Mouse (Mus musculus): Measurements from ENCODE around the gene Atp8a1. TPM values are rescaled to one million over a fixed set of nuclear protein-coding genes. Genes with fewer than 3 reads are reported as not detected.

The Atp8a1 gene
- polyA plus RNA-seq, 1 experiment: 20.6 TPM

DNA sequence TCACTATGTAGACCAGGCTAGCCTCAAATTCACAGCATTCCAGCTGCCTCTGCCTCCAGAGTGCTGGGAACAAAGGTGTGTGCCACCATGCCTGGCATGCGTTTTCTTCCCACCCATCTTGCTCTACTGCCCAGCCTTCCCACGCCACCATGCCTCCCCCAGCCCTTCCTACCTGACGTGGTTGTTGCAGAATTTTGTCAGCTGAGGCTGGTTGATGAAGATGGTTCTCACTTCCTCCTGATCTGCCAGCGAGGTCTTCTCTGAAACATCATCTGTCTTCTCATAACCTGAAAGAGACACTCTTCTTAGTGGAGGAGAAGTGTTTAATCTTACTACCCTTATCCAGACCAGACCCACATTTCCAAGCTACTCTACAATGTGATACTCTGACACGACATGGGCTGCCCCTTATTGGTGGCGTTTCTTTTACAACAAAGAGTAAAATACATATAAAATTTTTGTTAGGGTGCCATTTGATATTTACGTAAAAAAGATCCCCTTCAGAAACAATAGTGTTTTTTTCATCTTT, 32.7 kb downstream of the Atp8a1 start:
- Histone ChIP-seq H3K27ac (ENCODE audit: insufficient read depth, low read length) (no peak overlapping the region), H3K36me3 (ENCODE audit: control insufficient read depth, insufficient read depth, low read length, poor library complexity, severe bottlenecking) (no peaks in the 10 kb centered on the region), H3K4me3 (ENCODE audit: low read depth, low read length) (no peak overlapping the region), H3K9ac (ENCODE audit: low read depth, poor library complexity, severe bottlenecking) (no peak overlapping the region), H3K27me3 (ENCODE audit: control insufficient read depth, insufficient read depth, low read length, poor library complexity, severe bottlenecking) (no peaks in the 10 kb centered on the region), H3K9me3 (replicated peaks; ENCODE audit: control insufficient read depth, insufficient read depth, low read length, poor library complexity, severe bottlenecking) (no peaks in the 10 kb centered on the region), H3K4me1 (ENCODE audit: control insufficient read depth, insufficient read depth, low read length) (no peaks in the 10 kb centered on the region)
- no peak for TF ChIP-seq POLR2A (IDR thresholded peaks at IDR 0.05; ENCODE audit: insufficient read depth, low read length)
- TF ChIP-seq CTCF (IDR thresholded peaks at IDR 0.05; ENCODE audit: low read depth, low read length): no peak
- TF ChIP-seq EP300 (IDR thresholded peaks at IDR 0.05; ENCODE audit: insufficient read depth, low read depth, low read length): no peak

DNA sequence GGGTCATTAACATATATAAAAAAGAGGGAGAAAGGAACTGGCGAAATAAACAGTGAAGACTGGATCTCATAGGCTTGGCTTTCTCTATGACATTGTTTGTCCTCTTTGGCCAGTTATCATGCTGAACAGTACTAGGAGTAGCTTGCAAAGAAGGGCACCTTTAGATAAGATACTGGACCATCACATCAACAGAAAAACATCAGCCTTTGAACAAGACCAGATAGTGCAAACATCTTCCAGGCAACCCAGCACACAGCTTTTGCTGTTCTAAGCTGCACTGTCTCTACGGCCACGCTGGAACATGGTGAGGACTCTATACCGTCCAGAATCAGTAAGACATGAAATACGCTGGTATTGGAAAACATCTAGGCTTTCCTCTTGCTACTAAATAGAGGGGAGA, 33.9 kb downstream of the Atp8a1 start:
- Histone ChIP-seq H3K9me3 (replicated peaks; ENCODE audit: control insufficient read depth, insufficient read depth, low read length, poor library complexity, severe bottlenecking) (no peaks in the 10 kb centered on the region), H3K4me1 (ENCODE audit: control insufficient read depth, insufficient read depth, low read length) (no peaks in the 10 kb centered on the region)
- TF ChIP-seq CTCF (IDR thresholded peaks at IDR 0.05; ENCODE audit: low read depth, low read length) (no peak), EP300 (IDR thresholded peaks at IDR 0.05; ENCODE audit: insufficient read depth, low read depth, low read length) (no peak), POLR2A (IDR thresholded peaks at IDR 0.05; ENCODE audit: insufficient read depth, low read length) (no peak)

DNA sequence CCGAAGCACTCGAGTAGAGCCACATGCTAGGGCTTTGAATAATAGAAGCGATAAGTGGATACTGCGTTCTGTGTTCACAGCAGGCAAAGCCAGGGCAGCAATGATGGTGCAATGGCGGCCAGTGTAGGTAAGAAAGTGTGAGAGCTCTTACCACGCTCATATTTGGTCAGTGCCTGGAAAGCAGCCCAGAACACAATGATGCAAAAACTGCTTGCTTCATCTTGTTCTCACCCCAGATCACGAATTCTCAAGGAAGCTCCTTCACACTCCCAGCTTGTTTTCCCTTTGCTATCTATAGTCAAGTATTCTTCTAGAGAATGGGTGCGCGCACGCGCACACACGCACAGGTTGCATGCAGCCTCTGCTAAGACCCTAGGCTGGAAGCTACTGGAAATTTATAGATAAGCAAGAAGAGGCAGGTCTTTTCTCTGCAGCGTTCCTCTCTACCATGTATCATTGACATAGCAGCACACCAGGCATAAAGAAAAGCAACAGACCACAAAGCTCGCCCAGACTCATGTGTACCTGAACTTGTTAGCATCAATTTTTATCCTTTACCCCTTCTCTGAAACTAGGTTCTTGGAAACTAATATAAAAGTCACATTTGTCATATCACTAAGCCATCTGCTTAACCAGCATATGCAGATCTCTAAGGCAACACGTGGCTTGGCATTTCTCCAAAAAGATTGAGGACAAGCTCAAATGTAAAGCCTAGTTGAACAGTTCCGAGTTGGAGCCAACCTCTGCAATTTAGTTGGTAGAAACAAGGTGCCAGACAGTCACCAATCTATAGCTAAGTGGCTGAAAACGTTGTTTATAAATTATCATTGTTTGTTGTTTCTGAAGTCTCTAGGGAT, 44.8 kb downstream of the Atp8a1 start:
- Histone ChIP-seq H3K27me3 (ENCODE audit: control insufficient read depth, insufficient read depth, low read length, poor library complexity, severe bottlenecking) (no peaks in the 10 kb centered on the region), H3K4me3 (ENCODE audit: low read depth, low read length) (no peak overlapping the region), H3K36me3 (ENCODE audit: control insufficient read depth, insufficient read depth, low read length, poor library complexity, severe bottlenecking) (no peaks in the 10 kb centered on the region), H3K9ac (ENCODE audit: low read depth, poor library complexity, severe bottlenecking) (no peak overlapping the region), H3K9me3 (replicated peaks; ENCODE audit: control insufficient read depth, insufficient read depth, low read length, poor library complexity, severe bottlenecking) (no peaks in the 10 kb centered on the region), H3K27ac (ENCODE audit: insufficient read depth, low read length) (no peak overlapping the region), H3K4me1 (ENCODE audit: control insufficient read depth, insufficient read depth, low read length) (peaks cover 2% of the 10 kb centered on the region)
- TF ChIP-seq EP300 (IDR thresholded peaks at IDR 0.05; ENCODE audit: insufficient read depth, low read depth, low read length): no peak
- no peak for TF ChIP-seq CTCF (IDR thresholded peaks at IDR 0.05; ENCODE audit: low read depth, low read length)
- no peak for TF ChIP-seq POLR2A (IDR thresholded peaks at IDR 0.05; ENCODE audit: insufficient read depth, low read length)

More for the DNA sequence above, 33.9 kb downstream of the Atp8a1 start:
- Histone ChIP-seq H3K27me3 (ENCODE audit: control insufficient read depth, insufficient read depth, low read length, poor library complexity, severe bottlenecking) (no peaks in the 10 kb centered on the region), H3K4me3 (ENCODE audit: low read depth, low read length) (no peak overlapping the region), H3K27ac (ENCODE audit: insufficient read depth, low read length) (no peak overlapping the region), H3K36me3 (ENCODE audit: control insufficient read depth, insufficient read depth, low read length, poor library complexity, severe bottlenecking) (no peaks in the 10 kb centered on the region), H3K9ac (ENCODE audit: low read depth, poor library complexity, severe bottlenecking) (no peak overlapping the region)

GRCm38 (mm10) chr5:67800801-67801200, 46.4 kb downstream of the Atp8a1 start:
- Histone ChIP-seq H3K27ac (ENCODE audit: insufficient read depth, low read length) (no peak overlapping the region), H3K4me1 (ENCODE audit: control insufficient read depth, insufficient read depth, low read length) (peaks cover 2% of the 10 kb centered on the region), H3K4me3 (ENCODE audit: low read depth, low read length) (no peak overlapping the region), H3K9me3 (replicated peaks; ENCODE audit: control insufficient read depth, insufficient read depth, low read length, poor library complexity, severe bottlenecking) (no peaks in the 10 kb centered on the region), H3K36me3 (ENCODE audit: control insufficient read depth, insufficient read depth, low read length, poor library complexity, severe bottlenecking) (no peaks in the 10 kb centered on the region), H3K9ac (ENCODE audit: low read depth, poor library complexity, severe bottlenecking) (no peak overlapping the region), H3K27me3 (ENCODE audit: control insufficient read depth, insufficient read depth, low read length, poor library complexity, severe bottlenecking) (no peaks in the 10 kb centered on the region)
- TF ChIP-seq EP300 (IDR thresholded peaks at IDR 0.05; ENCODE audit: insufficient read depth, low read depth, low read length) (no peak), POLR2A (IDR thresholded peaks at IDR 0.05; ENCODE audit: insufficient read depth, low read length) (no peak), CTCF (IDR thresholded peaks at IDR 0.05; ENCODE audit: low read depth, low read length) (no peak)

GRCm38 (mm10) chr5:67799785-67800184, 47.4 kb downstream of the Atp8a1 start:
- no peaks in the 10 kb centered on the region for H3K9me3 ChIP-seq (replicated peaks; ENCODE audit: control insufficient read depth, insufficient read depth, low read length, poor library complexity, severe bottlenecking)
- peaks cover 2% of the 10 kb centered on the region for H3K4me1 ChIP-seq (ENCODE audit: control insufficient read depth, insufficient read depth, low read length)
- TF ChIP-seq EP300 (IDR thresholded peaks at IDR 0.05; ENCODE audit: insufficient read depth, low read depth, low read length): 0 out of 2 replicates have a peak, but pooled peaks have one; percentile 60
- TF ChIP-seq POLR2A (IDR thresholded peaks at IDR 0.05; ENCODE audit: insufficient read depth, low read length): no peak
- TF ChIP-seq CTCF (IDR thresholded peaks at IDR 0.05; ENCODE audit: low read depth, low read length): no peak
- no peak overlapping the region for H3K4me3 ChIP-seq (ENCODE audit: low read depth, low read length)
- no peaks in the 10 kb centered on the region for H3K36me3 ChIP-seq (ENCODE audit: control insufficient read depth, insufficient read depth, low read length, poor library complexity, severe bottlenecking)
- H3K27ac ChIP-seq (ENCODE audit: insufficient read depth, low read length): no peak overlapping the region
- no peak overlapping the region for H3K9ac ChIP-seq (ENCODE audit: low read depth, poor library complexity, severe bottlenecking)
- no peaks in the 10 kb centered on the region for H3K27me3 ChIP-seq (ENCODE audit: control insufficient read depth, insufficient read depth, low read length, poor library complexity, severe bottlenecking)

DNA sequence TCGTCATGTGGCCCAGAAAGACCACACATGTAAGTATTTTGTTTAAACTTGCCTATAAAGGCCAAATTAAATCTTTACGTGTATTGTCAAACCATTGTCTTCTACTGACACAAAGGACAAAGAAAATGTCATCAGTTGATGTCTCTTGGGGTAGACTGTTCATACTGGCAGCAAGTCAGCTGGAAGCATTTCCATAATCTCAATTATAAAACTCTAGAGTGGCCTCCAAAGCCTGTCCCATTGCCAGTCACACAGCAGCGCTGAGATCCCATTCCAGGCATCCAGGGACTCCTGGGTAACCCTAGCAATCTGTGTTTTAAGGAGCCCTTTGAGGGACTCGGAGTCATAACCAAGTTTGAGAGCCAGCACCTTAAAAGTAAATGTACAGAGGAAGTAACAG, 48.9 kb downstream of the Atp8a1 start:
- no peak overlapping the region for H3K4me3 ChIP-seq (ENCODE audit: low read depth, low read length)
- H3K4me1 ChIP-seq (ENCODE audit: control insufficient read depth, insufficient read depth, low read length): peaks cover 2% of the 10 kb centered on the region
- H3K9me3 ChIP-seq (replicated peaks; ENCODE audit: control insufficient read depth, insufficient read depth, low read length, poor library complexity, severe bottlenecking): no peaks in the 10 kb centered on the region
- no peaks in the 10 kb centered on the region for H3K36me3 ChIP-seq (ENCODE audit: control insufficient read depth, insufficient read depth, low read length, poor library complexity, severe bottlenecking)
- H3K27me3 ChIP-seq (ENCODE audit: control insufficient read depth, insufficient read depth, low read length, poor library complexity, severe bottlenecking): no peaks in the 10 kb centered on the region
- no peak for TF ChIP-seq CTCF (IDR thresholded peaks at IDR 0.05; ENCODE audit: low read depth, low read length)
- no peak for TF ChIP-seq EP300 (IDR thresholded peaks at IDR 0.05; ENCODE audit: insufficient read depth, low read depth, low read length)
- TF ChIP-seq POLR2A (IDR thresholded peaks at IDR 0.05; ENCODE audit: insufficient read depth, low read length): no peak
- H3K9ac ChIP-seq (ENCODE audit: low read depth, poor library complexity, severe bottlenecking): no peak overlapping the region
- H3K27ac ChIP-seq (ENCODE audit: insufficient read depth, low read length): no peak overlapping the region
